ENCODE assay signal across 8 mouse cellular contexts in genomic region chr8:87719137-87719815, GRCm38 (mm10).
DNase-seq lines count a peak whose midpoint lies in the region; ATAC-seq and TF ChIP-seq lines count a peak whose summit lies in the region.

No protein-coding gene starts in this region.

- peak overlapping the region; percentile 42; the same call in 1 of the 2 replicates for H3K27ac ChIP-seq in forebrain, embryonic 10.5 days
- H3K27ac ChIP-seq in forebrain, embryonic 16.5 days (ENCODE audit: low read length), result no peak overlapping the region
- peak overlapping the region; percentile 29; the same call in 1 of the 2 replicates for H3K27ac ChIP-seq in forebrain, embryonic 14.5 days (ENCODE audit: low read depth, low read length)
- H3K27ac ChIP-seq in midbrain, embryonic 12.5 days (replicated peaks), result peak overlapping the region; percentile 68

- TF ChIP-seq CTCF in E14TG2a.4 (conservative IDR thresholded peaks at IDR 0.05; ENCODE audit: low read length), result no peak

- no peaks in the 10 kb centered on the region for H3K27me3 ChIP-seq in forebrain, embryonic 10.5 days (ENCODE audit: poor library complexity, severe bottlenecking)
- no peaks in the 10 kb centered on the region for H3K27me3 ChIP-seq in forebrain, embryonic 16.5 days (replicated peaks; ENCODE audit: control insufficient read depth, insufficient read depth, low read length)
- 0 out of 2 replicates have a peak, but pooled peaks cover 10% of the 10 kb centered on the region for H3K27me3 ChIP-seq in E14TG2a.4 (ENCODE audit: insufficient read depth, low read length)
- no peaks in the 10 kb centered on the region for H3K27me3 ChIP-seq in forebrain, embryonic 14.5 days (replicated peaks; ENCODE audit: control insufficient read depth, insufficient read depth, low read length)
- H3K27me3 ChIP-seq in midbrain, embryonic 12.5 days, result no peaks in the 10 kb centered on the region

- no peaks in the 10 kb centered on the region for H3K9me3 ChIP-seq in forebrain, embryonic 10.5 days
- H3K9me3 ChIP-seq in forebrain, embryonic 16.5 days (ENCODE audit: control insufficient read depth, low read length), result no peaks in the 10 kb centered on the region
- no peaks in the 10 kb centered on the region for H3K9me3 ChIP-seq in E14TG2a.4 (ENCODE audit: low read length)
- H3K9me3 ChIP-seq in forebrain, embryonic 14.5 days (replicated peaks; ENCODE audit: control insufficient read depth, low read length), result no peaks in the 10 kb centered on the region
- H3K9me3 ChIP-seq in midbrain, embryonic 12.5 days, result no peaks in the 10 kb centered on the region

- no peak for DNase-seq in forebrain, embryonic 10.5 days (ENCODE audit: extremely low spot score, low spot score)
- DNase-seq in forebrain, embryonic 14.5 days (ENCODE audit: low spot score), result no peak
- no peak for DNase-seq in adrenal gland, adult 2 months
- no peak for DNase-seq in thymus, postnatal 36 days

- peaks cover 66% of the 10 kb centered on the region for H3K4me1 ChIP-seq in forebrain, embryonic 10.5 days
- peaks cover 47% of the 10 kb centered on the region for H3K4me1 ChIP-seq in forebrain, embryonic 16.5 days (replicated peaks; ENCODE audit: control insufficient read depth, insufficient read depth, low read length)
- H3K4me1 ChIP-seq in E14TG2a.4 (replicated peaks; ENCODE audit: low read depth, low read length), result peaks cover 55% of the 10 kb centered on the region
- H3K4me1 ChIP-seq in forebrain, embryonic 14.5 days (ENCODE audit: control insufficient read depth, insufficient read depth, low read length), result peaks cover 49% of the 10 kb centered on the region
- peaks cover 89% of the 10 kb centered on the region for H3K4me1 ChIP-seq in midbrain, embryonic 12.5 days

- no peak overlapping the region for H3K9ac ChIP-seq in forebrain, embryonic 16.5 days (replicated peaks; ENCODE audit: low read depth, low read length)
- H3K9ac ChIP-seq in forebrain, embryonic 14.5 days (ENCODE audit: low read length), result no peak overlapping the region
- H3K9ac ChIP-seq in midbrain, embryonic 12.5 days (replicated peaks), result 0 out of 2 replicates have a peak overlapping the region, but pooled peaks have one; percentile 7

- no peak for ATAC-seq in forebrain, embryonic 16.5 days
- no peak for ATAC-seq in forebrain, embryonic 14.5 days
- ATAC-seq in midbrain, embryonic 12.5 days (ENCODE audit: low FRiP score, low read depth), result no peak
- no peak for ATAC-seq in erythroid progenitor cell, adult 5-6 weeks (replicated peaks; ENCODE audit: low FRiP score, poor library complexity, severe bottlenecking)

- 0 out of 2 replicates have a peak, but pooled peaks cover 14% of the 10 kb centered on the region for H3K36me3 ChIP-seq in forebrain, embryonic 10.5 days (replicated peaks)
- H3K36me3 ChIP-seq in forebrain, embryonic 16.5 days (ENCODE audit: control insufficient read depth, insufficient read depth), result no peaks in the 10 kb centered on the region
- no peaks in the 10 kb centered on the region for H3K36me3 ChIP-seq in E14TG2a.4 (ENCODE audit: insufficient read depth, low read length)
- H3K36me3 ChIP-seq in forebrain, embryonic 14.5 days (ENCODE audit: control insufficient read depth, insufficient read depth, low read length), result no peaks in the 10 kb centered on the region
- no peaks in the 10 kb centered on the region for H3K36me3 ChIP-seq in midbrain, embryonic 12.5 days

- H3K4me3 ChIP-seq in forebrain, embryonic 10.5 days, result no peak overlapping the region
- H3K4me3 ChIP-seq in forebrain, embryonic 16.5 days (replicated peaks; ENCODE audit: low read length), result no peak overlapping the region
- H3K4me3 ChIP-seq in E14TG2a.4 (replicated peaks; ENCODE audit: low read length), result peak overlapping the region; percentile 64
- H3K4me3 ChIP-seq in forebrain, embryonic 14.5 days (ENCODE audit: low read depth, low read length), result no peak overlapping the region
- H3K4me3 ChIP-seq in midbrain, embryonic 12.5 days, result no peak overlapping the region

- no peak overlapping the region for H3K4me2 ChIP-seq in forebrain, embryonic 16.5 days (ENCODE audit: low read length)
- H3K4me2 ChIP-seq in forebrain, embryonic 14.5 days (ENCODE audit: low read length), result no peak overlapping the region
- H3K4me2 ChIP-seq in midbrain, embryonic 12.5 days (replicated peaks), result peak overlapping the region; percentile 4; the same call in 1 of the 2 replicates

- WGBS in forebrain, embryonic 10.5 days, result 79% methylated on average over 27 of the region's 27 CpGs
- 35% methylated on average over 27 of the region's 27 CpGs for WGBS in forebrain, embryonic 16.5 days
- 40% methylated on average over 27 of the region's 27 CpGs for WGBS in forebrain, embryonic 14.5 days
- 46% methylated on average over 27 of the region's 27 CpGs for WGBS in midbrain, embryonic 12.5 days
